Comparison of ENCODE assay signal across 31 mouse cellular contexts in genomic region chr1:88662736-88663135, GRCm38 (mm10). TPM values are rescaled to one million over a fixed set of nuclear protein-coding genes. Genes with fewer than 3 reads are reported as not detected.
DNase-seq lines count a peak whose midpoint lies in the region; ATAC-seq and TF ChIP-seq lines count a peak whose summit lies in the region.
"Had no signal": no experiment of that assay in that cellular context is flagged by ENCODE, and none has a peak within 500 bp of the region (broad histone marks: within the 10 kb centered on the region; RNA-seq: fewer than 3 reads in every experiment).

No protein-coding gene starts in this region.

- TF ChIP-seq CTCF in lung, postnatal 0 days (IDR thresholded peaks at IDR 0.05), result no peak

- WGBS in heart, embryonic 15.5 days, result 65% methylated on average over 5 of the region's 5 CpGs
- WGBS in lung, postnatal 0 days, result 38% methylated on average over 5 of the region's 5 CpGs
- WGBS in stomach, embryonic 16.5 days, result 39% methylated on average over 5 of the region's 5 CpGs
- WGBS in embryonic facial prominence, embryonic 10.5 days, result 91% methylated on average over 5 of the region's 5 CpGs

- DNase-seq in heart, adult 18-20 months, result no peak
- peak; percentile 76 for DNase-seq in lung, postnatal 0 days (ENCODE audit: low spot score)
- no peak for DNase-seq in lung, postnatal 10 days
- peak; percentile 85 for DNase-seq in Muller cell, postnatal 12 days (ENCODE audit: inconsistent ontology term)
- no peak for DNase-seq in adrenal gland, postnatal 25 days
- DNase-seq in embryonic facial prominence, embryonic 10.5 days (ENCODE audit: low spot score), result no peak
- DNase-seq: adrenal gland, postnatal 14 days; cerebellum, adult 8-10 months; cerebellum, postnatal 25 days; gastrocnemius, adult 2 months; gastrocnemius, postnatal 36 days; heart, postnatal 14 days; kidney, adult 11 months; kidney, postnatal 25 days; liver; midbrain, embryonic 14.5 days; retina, postnatal 1 day; right cerebral cortex, postnatal 14 days; thymus, adult 2 months; thymus, postnatal 36 days had no signal

- H3K4me2 ChIP-seq in heart, embryonic 15.5 days, result no peak overlapping the region
- no peak overlapping the region for H3K4me2 ChIP-seq in lung, postnatal 0 days (replicated peaks; ENCODE audit: low read depth, low read length)
- no peak overlapping the region for H3K4me2 ChIP-seq in stomach, embryonic 16.5 days (ENCODE audit: low read depth, low read length)
- H3K4me2 ChIP-seq: forebrain, embryonic 15.5 days; hindbrain, embryonic 15.5 days; kidney, embryonic 15.5 days had no signal

- 0 out of 2 replicates have a peak overlapping the region, but pooled peaks have one; percentile 33 for H3K27ac ChIP-seq in heart, embryonic 15.5 days
- H3K27ac ChIP-seq in lung, postnatal 0 days (ENCODE audit: low read length), result no peak overlapping the region
- peak overlapping the region; percentile 55; the same call in 1 of the 2 replicates for H3K27ac ChIP-seq in stomach, embryonic 16.5 days (ENCODE audit: low read length)
- no peak overlapping the region for H3K27ac ChIP-seq in embryonic facial prominence, embryonic 10.5 days (replicated peaks)
- H3K27ac ChIP-seq: forebrain, embryonic 10.5 days; forebrain, embryonic 15.5 days; gastrocnemius, adult 2 months; heart, embryonic 10.5 days; hindbrain, embryonic 10.5 days; hindbrain, embryonic 15.5 days; kidney, embryonic 15.5 days; liver, embryonic 14.5 days had no signal

- no peak; the same call in 1 of the 2 replicates for ATAC-seq in heart, embryonic 15.5 days (replicated peaks; ENCODE audit: insufficient number of reproducible peaks, insufficient read depth, low FRiP score, low read depth)
- peak; percentile 76 for ATAC-seq in lung, postnatal 0 days
- ATAC-seq in stomach, embryonic 16.5 days (ENCODE audit: insufficient read depth, low FRiP score), result peak; percentile 77; the same call in 1 of the 2 replicates
- ATAC-seq: forebrain, embryonic 15.5 days; inflammation-experienced regulatory T-cells, adult 6 months had no signal

- no peaks in the 10 kb centered on the region for H3K36me3 ChIP-seq in heart, embryonic 15.5 days
- no peaks in the 10 kb centered on the region for H3K36me3 ChIP-seq in lung, postnatal 0 days (ENCODE audit: insufficient read depth, low read length)
- no peaks in the 10 kb centered on the region for H3K36me3 ChIP-seq in stomach, embryonic 16.5 days (ENCODE audit: control insufficient read depth, insufficient read depth, low read length)
- no peaks in the 10 kb centered on the region for H3K36me3 ChIP-seq in embryonic facial prominence, embryonic 10.5 days (replicated peaks)
- H3K36me3 ChIP-seq: forebrain, embryonic 10.5 days; forebrain, embryonic 15.5 days; G1E; heart, embryonic 10.5 days; hindbrain, embryonic 10.5 days; hindbrain, embryonic 15.5 days; kidney, embryonic 15.5 days had no signal

- H3K9ac ChIP-seq in heart, embryonic 15.5 days, result no peak overlapping the region
- no peak overlapping the region for H3K9ac ChIP-seq in lung, postnatal 0 days (replicated peaks; ENCODE audit: low read depth)
- no peak overlapping the region for H3K9ac ChIP-seq in stomach, embryonic 16.5 days (ENCODE audit: low read length)
- H3K9ac ChIP-seq: forebrain, embryonic 15.5 days; hindbrain, embryonic 15.5 days; kidney, embryonic 15.5 days; liver, embryonic 14.5 days had no signal

- peaks cover 11% of the 10 kb centered on the region for H3K4me1 ChIP-seq in heart, embryonic 15.5 days (replicated peaks)
- 0 out of 2 replicates have a peak, but pooled peaks cover 3% of the 10 kb centered on the region for H3K4me1 ChIP-seq in lung, postnatal 0 days (ENCODE audit: insufficient read depth, low read depth, low read length)
- H3K4me1 ChIP-seq in stomach, embryonic 16.5 days (ENCODE audit: control insufficient read depth, insufficient read depth, low read length), result no peaks in the 10 kb centered on the region
- peaks cover 4% of the 10 kb centered on the region for H3K4me1 ChIP-seq in embryonic facial prominence, embryonic 10.5 days
- H3K4me1 ChIP-seq: kidney, embryonic 15.5 days had no signal

- H3K4me3 ChIP-seq in heart, embryonic 15.5 days, result no peak overlapping the region
- no peak overlapping the region for H3K4me3 ChIP-seq in lung, postnatal 0 days (ENCODE audit: low read depth, low read length)
- H3K4me3 ChIP-seq in stomach, embryonic 16.5 days (replicated peaks; ENCODE audit: low read length), result no peak overlapping the region
- H3K4me3 ChIP-seq in embryonic facial prominence, embryonic 10.5 days, result no peak overlapping the region
- H3K4me3 ChIP-seq: forebrain, embryonic 10.5 days; forebrain, embryonic 15.5 days; gastrocnemius, adult 2 months; heart, embryonic 10.5 days; hindbrain, embryonic 10.5 days; hindbrain, embryonic 15.5 days; kidney, embryonic 15.5 days had no signal

- no peaks in the 10 kb centered on the region for H3K9me3 ChIP-seq in heart, embryonic 15.5 days (replicated peaks)
- no peaks in the 10 kb centered on the region for H3K9me3 ChIP-seq in lung, postnatal 0 days (ENCODE audit: low read length)
- no peaks in the 10 kb centered on the region for H3K9me3 ChIP-seq in stomach, embryonic 16.5 days (replicated peaks; ENCODE audit: control insufficient read depth, low read length)
- H3K9me3 ChIP-seq in embryonic facial prominence, embryonic 10.5 days, result no peaks in the 10 kb centered on the region
- H3K9me3 ChIP-seq: forebrain, embryonic 10.5 days; forebrain, embryonic 15.5 days; G1E; heart, embryonic 10.5 days; hindbrain, embryonic 10.5 days; hindbrain, embryonic 15.5 days; kidney, embryonic 15.5 days had no signal

- peak; percentile 38; the same call in 1 of the 2 replicates for TF ChIP-seq EP300 in lung, postnatal 0 days (IDR thresholded peaks at IDR 0.05)

- no peaks in the 10 kb centered on the region for H3K27me3 ChIP-seq in heart, embryonic 15.5 days
- H3K27me3 ChIP-seq in lung, postnatal 0 days (replicated peaks; ENCODE audit: insufficient read depth, low read length), result no peaks in the 10 kb centered on the region
- H3K27me3 ChIP-seq in stomach, embryonic 16.5 days (ENCODE audit: control insufficient read depth, insufficient read depth, low read length), result no peaks in the 10 kb centered on the region
- peaks cover 1% of the 10 kb centered on the region; the same call in 1 of the 2 replicates for H3K27me3 ChIP-seq in embryonic facial prominence, embryonic 10.5 days (replicated peaks; ENCODE audit: low read depth, poor library complexity, severe bottlenecking)
- H3K27me3 ChIP-seq: forebrain, embryonic 15.5 days; hindbrain, embryonic 15.5 days; kidney, embryonic 15.5 days had no signal

RNA-seq across cellular contexts. Expression of gene Arl4c, which starts 39.3 kb away (rescaled TPM):
- 7.0 and 9.2 TPM in 2 replicates for polyA plus RNA-seq in heart, embryonic 15.5 days (2015; fragmentation: Nextera tagmentation; extraction: Ambion mirVana)
- total RNA-seq in heart, adult 18-20 months (2021), result 1 to 10 TPM; 4.7 to 5.5 TPM
- 24.9 and 28.1 TPM in 2 replicates for polyA plus RNA-seq in lung, postnatal 0 days (2015; fragmentation: Nextera tagmentation; extraction: Ambion mirVana)
- 6.6 and 6.9 TPM in 2 replicates for polyA plus RNA-seq in stomach, embryonic 16.5 days (2015; fragmentation: Nextera tagmentation; extraction: Ambion mirVana)
- 11.0 and 12.0 TPM in 2 replicates for total RNA-seq in adrenal gland, postnatal 25 days (2021)
- 14.8 and 15.4 TPM in 2 replicates for polyA plus RNA-seq in embryonic facial prominence, embryonic 10.5 days (2016; fragmentation: Nextera tagmentation; extraction: Ambion mirVana)
- polyA plus RNA-seq: G1E had no signal

Comparison
In these comparisons a context has a peak if more than half of its experiments do, and no peak if none do; other contexts are left out.
1. DNase-seq: peak in lung, postnatal 0 days (single experiment) and Muller cell, postnatal 12 days (single experiment); none in heart, adult 18-20 months (0 of 2), lung, postnatal 10 days (single experiment), adrenal gland, postnatal 25 days (single experiment) and embryonic facial prominence, embryonic 10.5 days (single experiment).
2. H3K27ac ChIP-seq: peak in heart, embryonic 15.5 days (single experiment) and stomach, embryonic 16.5 days (single experiment); none in lung, postnatal 0 days (single experiment) and embryonic facial prominence, embryonic 10.5 days (single experiment).